Mouse (Mus musculus): ENCODE measurements at regions not wholly inside any gene's neighbourhood (a gene's known extent, or its start where the extent isn't known, plus 50 kb on each side); places are given as distances from the start of the nearest gene placed in this dataset.
"Not testable (repeated sequence)": the region's sequence is repeated elsewhere in the genome, so short reads cannot be mapped to it uniquely, and the experiment has no call there.

- DNase-seq (ENCODE audit: low spot score in 2 of 2) = no peak
Measured at GRCm38 (mm10) chr6:6388835-6389440, 172.0 kb upstream of the Slc25a13 start.

GRCm38 (mm10) chr6:6387571-6387970 lies 170.6 kb upstream of the Slc25a13 start:
- no peak for DNase-seq (ENCODE audit: low spot score in 2 of 2)

GRCm38 (mm10) chr6:6384971-6385370 lies 168.0 kb upstream of the Slc25a13 start:
- DNase-seq (ENCODE audit: low spot score in 2 of 2) = no peak

- DNase-seq (ENCODE audit: low spot score in 2 of 2) = no peak
Measured at GRCm38 (mm10) chr6:6384441-6384840, 167.5 kb upstream of the Slc25a13 start.

- no peak for DNase-seq (ENCODE audit: low spot score in 2 of 2)
Measured at GRCm38 (mm10) chr6:6372421-6372820, 155.4 kb upstream of the Slc25a13 start.

DNA sequence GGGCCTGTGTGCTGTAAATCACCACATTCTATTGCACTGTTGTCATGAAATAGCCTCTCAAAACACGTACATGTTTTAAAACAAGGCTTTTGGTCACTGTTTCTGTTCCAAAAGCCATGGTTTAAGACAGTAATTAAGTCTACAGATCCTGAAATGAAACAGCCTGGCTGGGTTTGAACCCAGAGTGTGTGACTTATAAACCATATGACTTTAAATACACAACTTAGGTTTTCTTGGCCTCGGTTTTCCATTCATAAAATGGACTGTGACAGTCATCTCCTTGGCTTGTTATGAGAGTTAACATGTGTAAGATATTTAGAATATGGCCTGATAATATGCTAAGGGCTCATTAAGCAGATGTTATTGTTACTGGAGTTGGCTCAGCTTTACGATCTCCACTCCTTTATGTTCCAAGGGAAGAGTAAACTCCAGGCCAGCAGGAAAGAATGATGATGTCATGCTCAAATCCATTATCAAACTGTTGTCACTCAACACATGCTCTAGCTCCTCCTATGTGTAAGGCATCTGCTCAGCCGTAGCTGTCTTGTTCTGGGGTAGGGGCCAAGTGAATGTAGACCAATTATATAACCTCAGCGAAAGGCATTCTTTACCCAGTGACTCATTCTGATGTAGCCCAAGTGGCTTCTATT lies 154.6 kb upstream of the Slc25a13 start:
- no peak for DNase-seq (ENCODE audit: low spot score in 2 of 2)

GRCm38 (mm10) chr6:6364037-6364436 lies 147.1 kb upstream of the Slc25a13 start:
- no peak for DNase-seq (ENCODE audit: low spot score in 2 of 2)

GRCm38 (mm10) chr6:6362678-6363354 lies 145.8 kb upstream of the Slc25a13 start:
- DNase-seq (ENCODE audit: low spot score in 2 of 2) = no peak

- DNase-seq (ENCODE audit: low spot score in 2 of 2) = not testable (repeated sequence)
Measured at GRCm38 (mm10) chr6:6361181-6361580, 144.2 kb upstream of the Slc25a13 start.

DNA sequence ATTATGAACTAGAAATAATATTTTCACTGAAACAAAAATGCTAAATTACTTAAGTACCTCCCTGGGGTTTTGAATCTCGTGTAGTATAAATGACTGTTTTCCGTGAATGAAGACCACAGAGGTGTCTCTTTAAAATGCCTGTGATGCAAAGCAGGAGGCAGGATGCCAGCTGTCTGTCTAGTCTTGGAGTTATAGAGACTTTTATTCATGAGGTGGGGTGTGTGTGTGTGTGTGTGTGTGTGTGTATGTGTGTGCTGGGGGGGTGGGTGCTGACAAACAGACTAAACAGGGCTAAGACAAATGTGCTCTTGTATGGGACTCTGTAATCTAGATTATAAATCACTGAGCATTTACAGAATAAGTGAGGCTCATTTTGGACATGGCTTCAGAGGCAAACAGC lies 140.5 kb upstream of the Slc25a13 start:
- no peak for DNase-seq (ENCODE audit: low spot score in 2 of 2)

DNA sequence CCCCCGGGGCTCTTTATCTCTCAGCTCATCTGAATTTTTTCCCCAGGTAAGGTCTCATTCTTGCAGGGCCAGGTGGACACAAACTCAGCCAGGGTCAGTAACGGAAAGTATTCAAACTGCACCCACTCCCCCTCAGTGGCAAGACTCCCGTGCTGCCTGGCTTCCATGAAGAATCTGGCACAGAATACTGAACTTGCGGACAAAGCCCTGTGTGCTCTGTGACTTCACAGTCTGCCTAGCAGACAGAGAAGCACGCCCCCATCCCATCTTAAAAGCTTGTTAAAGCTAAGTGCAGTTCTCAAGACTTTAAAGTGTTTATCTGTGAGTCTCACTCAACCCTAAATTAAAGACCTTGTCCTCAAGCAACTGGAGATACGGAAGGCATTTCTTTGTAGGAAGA lies 140.0 kb upstream of the Slc25a13 start:
- DNase-seq (ENCODE audit: low spot score in 2 of 2) = no peak

- DNase-seq (ENCODE audit: low spot score in 2 of 2) = no peak
Measured at GRCm38 (mm10) chr6:6335251-6335650, 118.3 kb upstream of the Slc25a13 start.

- DNase-seq (ENCODE audit: low spot score in 2 of 2) = no peak
Measured at GRCm38 (mm10) chr6:6330271-6330670, 113.3 kb upstream of the Slc25a13 start.

DNA sequence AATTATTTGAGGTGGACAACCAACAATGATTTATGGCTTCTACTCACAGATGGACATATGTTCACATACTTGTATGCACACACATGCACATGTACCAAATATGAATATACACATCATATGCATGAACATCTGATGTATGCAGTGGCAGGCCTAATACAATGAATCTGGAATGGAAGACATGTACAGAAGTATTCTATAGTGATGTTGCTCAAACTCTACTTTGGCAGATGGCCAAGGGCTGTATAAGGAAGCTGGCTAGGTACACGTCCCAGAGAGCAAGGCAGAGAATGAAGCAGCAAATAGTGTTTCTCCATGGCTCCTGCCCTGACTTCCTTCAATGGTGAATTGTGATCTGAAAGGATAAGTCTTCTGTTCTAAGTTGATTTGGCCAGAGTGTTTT lies 108.5 kb upstream of the Slc25a13 start:
- no peak for DNase-seq (ENCODE audit: low spot score in 2 of 2)

- DNase-seq (ENCODE audit: low spot score in 2 of 2) = no peak
Measured at GRCm38 (mm10) chr6:6316725-6317124, 99.8 kb upstream of the Slc25a13 start.

DNA sequence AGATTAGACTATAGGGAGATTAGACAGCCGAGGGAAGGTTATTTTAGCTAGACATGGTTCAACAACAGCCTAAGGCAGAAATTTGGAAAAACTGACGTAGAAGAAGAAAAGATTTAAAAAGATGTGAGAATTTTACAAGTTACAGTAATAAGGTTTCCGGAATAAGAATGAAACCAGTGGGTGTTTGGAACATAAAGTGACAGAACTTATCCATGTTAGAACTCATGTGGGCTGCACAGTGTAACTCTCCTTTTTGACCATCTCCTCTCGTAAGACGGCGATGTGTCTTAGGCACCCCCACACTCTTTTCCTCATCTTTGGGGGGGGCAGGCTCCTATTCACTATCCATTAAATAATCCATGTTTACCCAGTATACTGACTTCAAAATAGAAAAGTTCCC lies 96.2 kb upstream of the Slc25a13 start:
- no peak for DNase-seq (ENCODE audit: low spot score in 2 of 2)

DNA sequence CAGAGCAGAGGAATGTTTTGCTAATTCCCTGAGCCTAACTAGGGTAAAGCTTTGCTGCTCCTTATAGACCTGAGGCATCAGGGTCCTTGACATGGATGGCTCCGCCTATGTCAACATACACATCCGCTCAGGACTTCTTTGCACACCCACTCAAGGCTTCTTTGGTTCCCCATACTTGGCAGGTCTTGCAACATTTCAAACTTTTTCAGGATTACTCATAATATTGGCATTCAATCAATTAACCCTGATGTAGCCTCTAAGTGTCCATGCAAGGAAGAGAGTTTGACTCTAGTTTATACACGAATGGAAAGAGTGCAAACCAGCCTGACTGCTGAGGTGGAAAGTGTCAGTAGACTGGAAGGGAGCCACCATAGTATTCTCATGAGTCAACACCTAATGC lies 93.2 kb upstream of the Slc25a13 start:
- no peak for DNase-seq (ENCODE audit: low spot score in 2 of 2)

DNA sequence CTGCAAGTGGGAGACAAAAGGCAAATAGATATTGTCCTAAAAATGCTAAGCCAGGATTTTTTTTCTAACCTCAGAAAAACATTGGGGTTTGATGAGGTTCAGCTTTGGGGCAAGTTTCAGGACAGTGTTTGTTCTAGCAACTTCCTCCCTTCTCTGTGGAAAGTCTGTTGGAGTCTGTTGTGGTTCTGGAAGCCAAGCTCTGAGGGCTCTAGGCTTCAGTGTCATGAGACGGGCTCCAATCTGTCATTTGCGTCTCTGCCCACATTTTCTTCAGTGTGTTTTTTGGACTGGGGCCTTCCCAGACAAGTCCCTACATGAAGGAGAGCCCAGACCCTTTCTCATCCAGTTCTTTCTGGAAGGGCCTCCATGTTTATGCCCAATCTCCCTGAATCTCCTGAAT lies 90.6 kb upstream of the Slc25a13 start:
- no peak for DNase-seq (ENCODE audit: low spot score in 2 of 2)

GRCm38 (mm10) chr6:6303767-6304166 lies 86.8 kb upstream of the Slc25a13 start:
- no peak for DNase-seq (ENCODE audit: low spot score in 2 of 2)

DNA sequence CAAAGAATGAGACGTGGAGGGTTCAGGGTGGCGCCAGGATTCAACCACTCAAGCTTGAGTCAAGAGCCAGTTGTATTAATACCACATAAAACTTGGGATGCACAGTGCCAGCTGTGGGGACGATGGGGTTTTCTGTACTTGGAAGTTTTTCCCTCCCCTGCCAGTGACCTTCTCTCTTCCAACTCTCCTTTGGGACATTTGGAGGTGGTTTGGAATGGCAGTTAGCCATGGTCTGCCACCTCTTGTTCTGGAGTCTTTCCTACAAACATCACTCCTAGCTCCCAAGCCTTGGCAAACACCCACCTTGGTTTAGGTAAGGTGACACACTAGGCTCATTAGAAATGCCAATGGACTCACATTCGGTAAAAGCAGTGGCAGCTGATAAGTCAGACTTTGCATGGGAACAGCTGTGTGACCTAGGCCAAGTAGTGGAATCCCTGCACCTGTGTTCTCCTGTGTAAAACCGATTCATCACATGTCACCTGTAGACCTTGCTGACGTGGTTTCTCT lies 84.1 kb upstream of the Slc25a13 start:
- no peak for DNase-seq (ENCODE audit: low spot score in 2 of 2)

- DNase-seq (ENCODE audit: low spot score in 2 of 2) = no peak
Measured at GRCm38 (mm10) chr6:6298867-6299852, 82.2 kb upstream of the Slc25a13 start.

DNA sequence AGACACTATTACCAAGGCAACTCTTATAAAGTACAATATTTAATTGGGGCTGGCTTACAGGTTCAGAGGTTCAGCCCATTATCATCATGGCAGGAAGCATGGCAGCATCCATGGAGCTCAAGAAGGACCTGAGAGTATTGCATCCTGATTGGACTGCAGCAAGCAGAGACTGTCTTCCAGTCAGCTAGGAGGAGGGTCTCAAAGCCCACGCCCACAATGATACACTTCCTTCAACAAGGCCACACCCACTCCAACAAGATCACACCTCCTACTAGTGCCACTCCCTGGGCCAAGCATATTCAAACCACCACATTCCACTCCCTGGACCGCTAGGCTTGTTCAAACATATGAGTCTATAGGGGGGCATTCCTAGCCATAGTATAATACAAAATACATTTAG lies 78.6 kb upstream of the Slc25a13 start:
- DNase-seq (ENCODE audit: low spot score in 2 of 2) = not testable (repeated sequence)
